Mouse (Mus musculus): ENCODE data around the gene Fgf12. TPM values are rescaled to one million over a fixed set of nuclear protein-coding genes. Genes with fewer than 3 reads are reported as not detected.

Fgf12 gene
- polyA plus RNA-seq, 2 experiments: 6.0 to 8.1 TPM

DNA sequence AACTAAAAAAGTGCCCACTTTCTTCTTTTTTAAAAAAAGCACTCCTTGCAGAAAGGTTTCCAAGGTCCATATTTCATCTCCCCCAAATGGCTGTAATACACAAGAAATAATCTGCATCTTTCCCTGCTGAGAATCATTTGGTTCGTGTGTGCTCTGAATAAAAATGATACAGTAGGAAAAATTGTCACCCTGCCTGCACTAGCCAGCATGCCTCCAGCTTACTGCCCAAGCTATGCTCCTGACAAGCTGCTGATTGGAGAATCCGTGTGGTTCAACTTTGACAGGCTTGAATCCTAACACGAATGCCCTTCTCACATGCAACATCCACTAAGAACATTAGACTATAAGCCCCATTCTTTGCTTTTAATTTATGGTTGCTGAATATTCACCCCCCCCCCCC lies 102.3 kb downstream of the Fgf12 start:
- Histone ChIP-seq H3K4me3 (replicated peaks; ENCODE audit: low read length) (no peak overlapping the region), H3K9ac (ENCODE audit: low read depth, low read length, severe bottlenecking) (no peak overlapping the region), H3K9me3 (ENCODE audit: control insufficient read depth, low read length) (no peaks in the 10 kb centered on the region), H3K27me3 (ENCODE audit: control insufficient read depth, insufficient read depth, low read length) (no peaks in the 10 kb centered on the region), H3K4me2 (replicated peaks; ENCODE audit: low read depth, low read length, severe bottlenecking) (no peak overlapping the region), H3K27ac (replicated peaks; ENCODE audit: low read depth, low read length) (no peak overlapping the region), H3K4me1 (ENCODE audit: control insufficient read depth, insufficient read depth, low read length) (no peaks in the 10 kb centered on the region), H3K36me3 (ENCODE audit: control insufficient read depth, insufficient read depth, low read length) (no peaks in the 10 kb centered on the region)
- ATAC-seq (ENCODE audit: low FRiP score, low read depth): no peak
- no peak for DNase-seq (ENCODE audit: low spot score)
- no peak for TF ChIP-seq POLR2A (IDR thresholded peaks at IDR 0.05; ENCODE audit: borderline replicate concordance, extremely low read depth, insufficient read depth, insufficient read length)
- 66% methylated on average over 3 of the region's 3 CpGs for WGBS

DNA sequence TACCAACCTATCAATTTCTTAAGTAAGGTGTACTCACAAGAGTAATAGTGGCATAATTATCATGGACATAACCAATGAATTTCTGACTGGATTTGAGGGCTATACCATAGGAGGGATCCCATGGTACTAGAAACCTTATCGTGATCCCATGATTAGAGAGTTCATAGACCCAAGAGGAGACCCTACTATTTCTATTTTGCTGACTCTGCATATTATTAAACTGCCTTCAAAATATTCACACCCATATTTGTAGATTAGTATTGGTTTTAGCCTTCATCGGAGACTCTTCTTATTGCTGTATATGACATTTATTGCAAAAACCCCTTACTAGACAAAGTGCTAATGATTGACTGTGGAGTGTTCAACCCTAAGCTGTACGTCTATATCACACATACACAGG lies 107.8 kb downstream of the Fgf12 start:
- no peak overlapping the region for H3K9ac ChIP-seq (ENCODE audit: low read depth, low read length, severe bottlenecking)
- 91% methylated on average over 3 of the region's 3 CpGs for WGBS
- TF ChIP-seq POLR2A (IDR thresholded peaks at IDR 0.05; ENCODE audit: borderline replicate concordance, extremely low read depth, insufficient read depth, insufficient read length): no peak

DNA sequence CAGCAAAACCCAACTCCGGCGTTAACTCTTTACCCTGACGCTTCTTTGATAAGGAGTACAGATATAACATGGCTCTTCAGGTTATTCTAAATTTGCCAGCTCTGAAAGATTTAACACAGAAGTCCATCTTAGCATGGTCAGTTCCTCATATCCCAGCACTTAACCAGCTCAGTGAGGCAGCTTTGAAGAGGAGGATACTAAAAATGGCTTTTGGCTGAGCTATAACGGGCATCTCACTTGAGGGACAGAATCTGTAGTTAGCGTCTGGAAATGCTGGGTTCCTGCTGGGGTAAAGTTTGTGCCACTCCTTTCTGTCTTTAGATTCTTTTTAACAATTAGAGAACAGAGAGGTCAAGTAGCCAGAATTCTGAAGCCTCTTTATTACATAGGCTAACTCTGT lies 121.1 kb downstream of the Fgf12 start:
- Histone ChIP-seq H3K4me1 (ENCODE audit: control insufficient read depth, insufficient read depth, low read length) (no peaks in the 10 kb centered on the region), H3K4me2 (replicated peaks; ENCODE audit: low read depth, low read length, severe bottlenecking) (no peak overlapping the region), H3K27me3 (ENCODE audit: control insufficient read depth, insufficient read depth, low read length) (no peaks in the 10 kb centered on the region), H3K9me3 (ENCODE audit: control insufficient read depth, low read length) (no peaks in the 10 kb centered on the region), H3K27ac (replicated peaks; ENCODE audit: low read depth, low read length) (no peak overlapping the region), H3K9ac (ENCODE audit: low read depth, low read length, severe bottlenecking) (no peak overlapping the region), H3K4me3 (replicated peaks; ENCODE audit: low read length) (no peak overlapping the region), H3K36me3 (ENCODE audit: control insufficient read depth, insufficient read depth, low read length) (no peaks in the 10 kb centered on the region)
- DNase-seq (ENCODE audit: low spot score) (no peak), ATAC-seq (ENCODE audit: low FRiP score, low read depth) (no peak)
- no peak for TF ChIP-seq POLR2A (IDR thresholded peaks at IDR 0.05; ENCODE audit: borderline replicate concordance, extremely low read depth, insufficient read depth, insufficient read length)
- WGBS: 64% methylated on average over 5 of the region's 5 CpGs

More for the DNA sequence above, 107.8 kb downstream of the Fgf12 start:
- H3K27ac ChIP-seq (replicated peaks; ENCODE audit: low read depth, low read length): no peak overlapping the region
- no peaks in the 10 kb centered on the region for H3K27me3 ChIP-seq (ENCODE audit: control insufficient read depth, insufficient read depth, low read length)
- ATAC-seq (ENCODE audit: low FRiP score, low read depth): no peak
- H3K4me2 ChIP-seq (replicated peaks; ENCODE audit: low read depth, low read length, severe bottlenecking): no peak overlapping the region
- H3K9me3 ChIP-seq (ENCODE audit: control insufficient read depth, low read length): no peaks in the 10 kb centered on the region
- H3K4me1 ChIP-seq (ENCODE audit: control insufficient read depth, insufficient read depth, low read length): no peaks in the 10 kb centered on the region
- no peaks in the 10 kb centered on the region for H3K36me3 ChIP-seq (ENCODE audit: control insufficient read depth, insufficient read depth, low read length)
- no peak for DNase-seq (ENCODE audit: low spot score)
- no peak overlapping the region for H3K4me3 ChIP-seq (replicated peaks; ENCODE audit: low read length)

DNA sequence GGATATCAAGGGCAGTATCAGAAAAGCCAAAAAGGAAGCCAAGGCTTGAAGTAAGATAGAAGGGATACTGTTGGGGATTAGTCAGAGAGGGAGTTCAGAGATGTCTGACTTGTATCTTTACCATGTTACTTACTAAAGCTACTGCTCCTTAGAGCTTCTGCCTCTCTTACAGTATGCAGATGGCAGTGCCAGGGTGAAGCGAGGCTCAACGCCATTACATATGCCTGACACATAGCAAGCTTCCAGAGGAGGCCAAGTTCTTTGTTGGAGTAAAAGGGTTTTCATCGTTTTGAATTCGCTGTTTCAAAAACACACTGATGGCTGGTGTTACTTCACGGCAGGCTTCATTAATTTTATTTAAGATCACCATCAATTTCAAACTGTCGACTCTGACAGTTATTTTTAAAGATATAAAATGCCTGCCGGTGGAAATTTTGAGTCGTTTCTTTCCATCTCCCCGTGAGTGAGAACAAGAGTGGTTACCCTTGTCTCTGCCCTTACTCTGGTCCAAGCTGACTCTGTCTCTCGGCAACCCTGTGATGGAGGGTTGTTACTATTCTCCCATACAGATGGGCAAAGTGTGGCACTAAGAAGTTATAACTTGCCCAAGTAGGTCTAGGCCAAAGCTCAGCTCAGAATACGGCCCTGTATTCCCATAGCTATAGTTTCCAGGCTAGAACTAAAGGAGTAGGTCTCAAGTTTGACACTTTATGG lies 121.9 kb downstream of the Fgf12 start:
- WGBS: 74% methylated on average over 11 of the region's 11 CpGs
- H3K36me3 ChIP-seq (ENCODE audit: control insufficient read depth, insufficient read depth, low read length): no peaks in the 10 kb centered on the region
- no peak overlapping the region for H3K4me3 ChIP-seq (replicated peaks; ENCODE audit: low read length)
- no peak for DNase-seq (ENCODE audit: low spot score)
- H3K9ac ChIP-seq (ENCODE audit: low read depth, low read length, severe bottlenecking): no peak overlapping the region
- H3K4me1 ChIP-seq (ENCODE audit: control insufficient read depth, insufficient read depth, low read length): no peaks in the 10 kb centered on the region
- H3K9me3 ChIP-seq (ENCODE audit: control insufficient read depth, low read length): no peaks in the 10 kb centered on the region
- ATAC-seq (ENCODE audit: low FRiP score, low read depth): no peak
- no peak overlapping the region for H3K27ac ChIP-seq (replicated peaks; ENCODE audit: low read depth, low read length)
- no peaks in the 10 kb centered on the region for H3K27me3 ChIP-seq (ENCODE audit: control insufficient read depth, insufficient read depth, low read length)
- no peak overlapping the region for H3K4me2 ChIP-seq (replicated peaks; ENCODE audit: low read depth, low read length, severe bottlenecking)
- no peak for TF ChIP-seq POLR2A (IDR thresholded peaks at IDR 0.05; ENCODE audit: borderline replicate concordance, extremely low read depth, insufficient read depth, insufficient read length)

DNA sequence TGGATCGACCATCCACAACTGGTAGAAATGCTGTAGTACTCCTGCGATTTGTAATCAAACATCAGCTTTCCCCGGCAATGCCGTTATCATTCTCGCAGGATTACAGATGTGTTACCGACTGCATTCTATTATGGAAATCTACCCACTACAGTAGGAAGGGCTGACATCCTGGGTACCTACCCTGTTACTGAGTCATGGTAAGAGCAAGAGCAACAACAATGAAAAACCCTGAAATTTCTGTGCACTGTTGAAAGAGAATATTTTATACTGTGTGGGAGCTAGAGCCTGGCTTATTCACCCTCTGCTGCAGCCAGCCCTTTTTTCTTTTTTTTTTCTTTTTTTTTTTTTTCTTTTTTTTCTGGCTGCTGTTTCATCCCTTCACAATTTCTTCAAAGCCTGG lies 126.6 kb downstream of the Fgf12 start:
- no peak for DNase-seq (ENCODE audit: low spot score)
- Histone ChIP-seq H3K4me1 (ENCODE audit: control insufficient read depth, insufficient read depth, low read length) (no peaks in the 10 kb centered on the region), H3K9me3 (ENCODE audit: control insufficient read depth, low read length) (no peaks in the 10 kb centered on the region), H3K4me2 (replicated peaks; ENCODE audit: low read depth, low read length, severe bottlenecking) (no peak overlapping the region), H3K27me3 (ENCODE audit: control insufficient read depth, insufficient read depth, low read length) (no peaks in the 10 kb centered on the region), H3K27ac (replicated peaks; ENCODE audit: low read depth, low read length) (no peak overlapping the region), H3K4me3 (replicated peaks; ENCODE audit: low read length) (no peak overlapping the region), H3K9ac (ENCODE audit: low read depth, low read length, severe bottlenecking) (no peak overlapping the region), H3K36me3 (ENCODE audit: control insufficient read depth, insufficient read depth, low read length) (no peaks in the 10 kb centered on the region)
- ATAC-seq (ENCODE audit: low FRiP score, low read depth): no peak
- TF ChIP-seq POLR2A (IDR thresholded peaks at IDR 0.05; ENCODE audit: borderline replicate concordance, extremely low read depth, insufficient read depth, insufficient read length): no peak
- 77% methylated on average over 6 of the region's 6 CpGs for WGBS

Measured in limb, embryonic 14.5 days (tissue).